ENCODE assay signal across 13 mouse cellular contexts in the genomic region with DNA sequence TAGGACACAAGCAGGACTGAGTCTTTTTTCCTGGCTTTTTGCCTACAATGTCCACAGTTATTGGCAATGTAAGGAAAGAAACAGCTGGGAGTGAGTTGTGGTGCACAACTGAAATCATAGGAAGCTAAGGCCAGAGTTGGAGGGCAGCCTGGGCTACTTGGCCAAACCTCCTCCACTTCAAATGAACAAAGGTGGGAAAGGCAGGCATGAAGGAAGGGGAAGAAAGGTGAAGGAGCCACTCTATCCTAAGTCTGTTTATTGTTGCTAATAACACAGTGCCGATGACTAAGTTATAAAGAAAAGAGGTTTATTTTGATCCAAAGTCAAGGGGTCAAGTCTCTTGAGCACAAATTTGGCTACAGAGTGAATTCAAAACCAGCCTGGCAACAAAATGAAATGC. TPM values are rescaled to one million over a fixed set of nuclear protein-coding genes. Genes with fewer than 3 reads are reported as not detected.
DNase-seq lines count a peak whose midpoint lies in the region.
"Had no signal": no experiment of that assay in that cellular context is flagged by ENCODE, and none has a peak within 500 bp of the region (broad histone marks: within the 10 kb centered on the region; RNA-seq: fewer than 3 reads in every experiment).

No protein-coding gene starts in this region.

- DNase-seq in gastrocnemius, adult 18-20 months (ENCODE audit: low spot score): peak; percentile 5
- no peak for DNase-seq in gastrocnemius, postnatal 14 days
- DNase-seq in heart, postnatal 10 days: peak; percentile 8 to 24
- no peak for DNase-seq in heart, postnatal 14 days
- DNase-seq in NIH3T3 (ENCODE audit: low read depth): peak; percentile 7
- DNase-seq in lung, postnatal 10 days: peak; percentile 6
- DNase-seq in left cerebral cortex, adult 11 months (ENCODE audit: low spot score): no peak
- no peak for DNase-seq in ovary, adult 18-20 months (ENCODE audit: low spot score)
- DNase-seq: cerebellum, adult 18-20 months; kidney, adult 11 months; liver; thymus, adult 2 months; thymus, postnatal 4 days had no signal

- intact Hi-C loops in gastrocnemius, postnatal 14 days (cut with DNase I; ENCODE audit: low total_unique reads): no loop called here
- intact Hi-C loops in heart, postnatal 10 days (cut with DNase I): no loop called here
- intact Hi-C loops in heart, postnatal 14 days (cut with DNase I): no loop called here

RNA-seq across cellular contexts. Expression of a gene that starts 57.3 kb away (rescaled TPM):
- total RNA-seq in gastrocnemius, adult 18-20 months (2021): 10 to 100 TPM; 52.4 to 57.1 TPM
- 10 to 100 TPM; 38.4 to 42.2 TPM for total RNA-seq in gastrocnemius, postnatal 14 days (2021)
- total RNA-seq in heart, postnatal 10 days (2021): 10 to 100 TPM; 50.4 to 53.8 TPM
- 10 to 100 TPM; 44.3 to 48.4 TPM for total RNA-seq in heart, postnatal 14 days (2021)

Comparison
In these comparisons a context has a peak if more than half of its experiments do, and no peak if none do; other contexts are left out.
1. DNase-seq: peak in gastrocnemius, adult 18-20 months (single experiment), heart, postnatal 10 days (2 of 2), NIH3T3 (single experiment) and lung, postnatal 10 days (single experiment); none in gastrocnemius, postnatal 14 days (single experiment), heart, postnatal 14 days (0 of 2), left cerebral cortex, adult 11 months (single experiment) and ovary, adult 18-20 months (single experiment).